Mouse (Mus musculus) testis, postnatal 10 days (tissue): ENCODE measurements at regions not wholly inside any gene's neighbourhood (a gene's known extent, or its start where the extent isn't known, plus 50 kb on each side); places are given as distances from the start of the nearest gene placed in this dataset.

ENCODE experiments used
- DNase-seq: peaks from one replicate; pipeline ENCODE4 v3.0.0; 2021; ENCODE audit warnings: low spot score

GRCm38 (mm10) chr3:38044338-38044737 lies 320.0 kb upstream of the Gm5148 start:
- no peak for DNase-seq

- DNase-seq = no peak
These were observed 318.3 kb upstream of the Gm5148 start for GRCm38 (mm10) chr3:38042614-38043013.

- DNase-seq = no peak
These were observed 311.8 kb upstream of the Gm5148 start for GRCm38 (mm10) chr3:38036131-38036530.

- no peak for DNase-seq
These were observed 309.8 kb upstream of the Gm5148 start for GRCm38 (mm10) chr3:38034138-38034537.

- no peak for DNase-seq
These were observed 290.5 kb upstream of the Gm5148 start for GRCm38 (mm10) chr3:38014768-38015167.

GRCm38 (mm10) chr3:38009168-38009567 lies 284.9 kb upstream of the Gm5148 start:
- DNase-seq = no peak

GRCm38 (mm10) chr3:38008321-38008720 lies 284.0 kb upstream of the Gm5148 start:
- DNase-seq = no peak

GRCm38 (mm10) chr3:38007626-38008025 lies 283.3 kb upstream of the Gm5148 start:
- DNase-seq = no peak

GRCm38 (mm10) chr3:38002275-38002674 lies 278.0 kb upstream of the Gm5148 start:
- no peak for DNase-seq

- no peak for DNase-seq
These were observed 275.5 kb upstream of the Gm5148 start for GRCm38 (mm10) chr3:37999779-38000178.

GRCm38 (mm10) chr3:37997998-37998397 lies 273.7 kb upstream of the Gm5148 start:
- DNase-seq = no peak

GRCm38 (mm10) chr3:37989992-37990391 lies 265.7 kb upstream of the Gm5148 start:
- DNase-seq = no peak

GRCm38 (mm10) chr3:37987775-37988505 lies 263.6 kb upstream of the Gm5148 start:
- DNase-seq = no peak

GRCm38 (mm10) chr3:37987007-37987774 lies 262.9 kb upstream of the Gm5148 start:
- no peak for DNase-seq

- no peak for DNase-seq
These were observed 260.4 kb upstream of the Gm5148 start for GRCm38 (mm10) chr3:37984706-37985105.

GRCm38 (mm10) chr3:37981481-37982180 lies 257.3 kb upstream of the Gm5148 start:
- DNase-seq = no peak

- peak; percentile 52 for DNase-seq
These were observed 255.6 kb upstream of the Gm5148 start for GRCm38 (mm10) chr3:37979871-37980270.

GRCm38 (mm10) chr3:37978481-37978880 lies 254.2 kb upstream of the Gm5148 start:
- DNase-seq = peak; percentile 85

- DNase-seq = no peak
These were observed 253.2 kb upstream of the Gm5148 start for GRCm38 (mm10) chr3:37977453-37977852.

- DNase-seq = peak; percentile 68
These were observed 252.3 kb upstream of the Gm5148 start for GRCm38 (mm10) chr3:37976566-37976965.

- DNase-seq = no peak
These were observed 251.0 kb upstream of the Gm5148 start for GRCm38 (mm10) chr3:37975194-37975756.

GRCm38 (mm10) chr3:37972931-37973330 lies 248.6 kb upstream of the Gm5148 start:
- no peak for DNase-seq
